Mouse (Mus musculus) heart, embryonic 13.5 days (tissue): Measurements from ENCODE around the gene Cnga3. TPM values are rescaled to one million over a fixed set of nuclear protein-coding genes. Genes with fewer than 3 reads are reported as not detected.

Experiments used
- ATAC-seq: fragments of 200-750 bp; cut with Nextera tagmentation; 2 replicates; pipeline ENCODE4 v1.8.0; 2017; ENCODE audit warnings: moderate TSS enrichment; ENCODE audit not compliant: insufficient number of reproducible peaks, low FRiP score, low TSS enrichment; ENCODE audit errors: extremely low read depth
- H3K27ac ChIP-seq: fragments of 300-500 bp; sonication (generic); replicated peaks from 2 replicates; pipeline ENCODE4 v1.5.1; 2015; ENCODE audit warnings: moderate library complexity, mild to moderate bottlenecking, inconsistent platforms
- H3K27me3 ChIP-seq: fragments of 300-500 bp; sonication (generic); replicated peaks from 2 replicates; pipeline ENCODE4 v1.6.1; 2015; ENCODE audit warnings: mild to moderate bottlenecking, inconsistent platforms
- H3K36me3 ChIP-seq: fragments of 300-500 bp; sonication (generic); 2 replicates; pipeline ENCODE4 v1.6.1; 2015; ENCODE audit warnings: mild to moderate bottlenecking, inconsistent platforms
- H3K4me1 ChIP-seq: fragments of 300-500 bp; sonication (generic); 2 replicates; pipeline ENCODE4 v1.6.1; 2015; ENCODE audit warnings: inconsistent platforms
- H3K4me2 ChIP-seq: fragments of 300-500 bp; sonication (generic); 2 replicates; pipeline ENCODE4 v1.6.1; 2015; ENCODE audit warnings: inconsistent platforms, mild to moderate bottlenecking, moderate library complexity
- H3K4me3 ChIP-seq: fragments of 300-500 bp; sonication (generic); 2 replicates; pipeline ENCODE4 v1.5.1; 2015; ENCODE audit warnings: moderate library complexity, mild to moderate bottlenecking, inconsistent platforms
- H3K9ac ChIP-seq: fragments of 300-500 bp; sonication (generic); 2 replicates; pipeline ENCODE4 v1.6.1; 2015; ENCODE audit warnings: inconsistent platforms, mild to moderate bottlenecking, moderate library complexity
- H3K9me3 ChIP-seq: fragments of 300-500 bp; sonication (generic); 2 replicates; pipeline ENCODE4 v1.6.1; 2016; ENCODE audit warnings: inconsistent platforms
- WGBS: fragments of 180-500 bp; shearing (Covaris S2); methylation state at CpG from one replicate; pipeline ENCODE4 v1.1.7; 2015; ENCODE audit warnings: mixed read lengths; 5-methylcytosine and 5-hydroxymethylcytosine counted together
- polyA plus RNA-seq: library from polyadenylated mRNA; unstranded; fragments of >200 nt; fragmentation: Nextera tagmentation; extraction: Ambion mirVana; gene quantifications from 2 replicates; pipeline ENCODE4 v1.2.1, GENCODE M21; 2015

Gene Cnga3
- not detected in 2 replicates for polyA plus RNA-seq

GRCm38 (mm10) chr1:37214144-37214543 is at the start of gene Cnga3:
Gene Cnga3, plus strand, starts transcription at chr1:37214434.
- no peak within 1 kb of the TSS for H3K4me3 ChIP-seq
- H3K9me3 ChIP-seq, result no peaks in the 10 kb centered on the region
- 48% methylated on average over 1 of the region's 1 CpGs for WGBS
- peaks cover 24% of the 10 kb centered on the region for H3K27me3 ChIP-seq
- H3K9ac ChIP-seq, result no peak within 1 kb of the TSS
- H3K27ac ChIP-seq, result no peak within 1 kb of the TSS
- H3K36me3 ChIP-seq, result no peaks in the 10 kb centered on the region
- no peaks in the 10 kb centered on the region for H3K4me1 ChIP-seq
- ATAC-seq, result no peak
- H3K4me2 ChIP-seq, result no peak within 1 kb of the TSS

- Histone ChIP-seq H3K4me1 (no peaks in the 10 kb centered on the region), H3K4me2 (no peak overlapping the region), H3K9me3 (peaks cover 7% of the 10 kb centered on the region), H3K36me3 (no peaks in the 10 kb centered on the region), H3K27ac (no peak overlapping the region), H3K27me3 (no peaks in the 10 kb centered on the region), H3K4me3 (no peak overlapping the region), H3K9ac (no peak overlapping the region)
- no peak for ATAC-seq
- 61% methylated on average over 6 of the region's 6 CpGs for whole genome bisulfite sequencing
These were observed 48.2 kb upstream of the Cnga3 start for GRCm38 (mm10) chr1:37166066-37166465.

GRCm38 (mm10) chr1:37167918-37168317 is 46.3 kb upstream of the Cnga3 start:
- H3K27me3 ChIP-seq, result no peaks in the 10 kb centered on the region
- H3K36me3 ChIP-seq, result no peaks in the 10 kb centered on the region
- H3K9me3 ChIP-seq, result peaks cover 6% of the 10 kb centered on the region
- H3K4me1 ChIP-seq, result no peaks in the 10 kb centered on the region
- no peak overlapping the region for H3K4me3 ChIP-seq
- no peak overlapping the region for H3K27ac ChIP-seq
- 70% methylated on average over 7 of the region's 7 CpGs for WGBS
- no peak for ATAC-seq
- H3K9ac ChIP-seq, result no peak overlapping the region
- no peak overlapping the region for H3K4me2 ChIP-seq

- no peak overlapping the region for H3K4me2 ChIP-seq
These were observed 36.4 kb upstream of the Cnga3 start for GRCm38 (mm10) chr1:37177874-37178273.

GRCm38 (mm10) chr1:37179852-37180251 is 34.4 kb upstream of the Cnga3 start:
- H3K27ac ChIP-seq, result no peak overlapping the region
- H3K4me2 ChIP-seq, result no peak overlapping the region
- H3K4me3 ChIP-seq, result no peak overlapping the region
- 67% methylated on average over 5 of the region's 5 CpGs for WGBS
- 0 out of 2 replicates have a peak, but pooled peaks cover 2% of the 10 kb centered on the region for H3K4me1 ChIP-seq
- H3K9ac ChIP-seq, result no peak overlapping the region
- no peaks in the 10 kb centered on the region for H3K36me3 ChIP-seq
- ATAC-seq, result no peak
- no peaks in the 10 kb centered on the region for H3K27me3 ChIP-seq
- H3K9me3 ChIP-seq, result no peaks in the 10 kb centered on the region

More at GRCm38 (mm10) chr1:37177874-37178273, 36.4 kb upstream of the Cnga3 start:
- WGBS, result 77% methylated on average over 2 of the region's 2 CpGs
- no peak for ATAC-seq
- Histone ChIP-seq H3K27me3 (no peaks in the 10 kb centered on the region), H3K27ac (no peak overlapping the region), H3K9ac (no peak overlapping the region), H3K4me1 (0 out of 2 replicates have a peak, but pooled peaks cover 2% of the 10 kb centered on the region), H3K4me3 (no peak overlapping the region), H3K36me3 (no peaks in the 10 kb centered on the region), H3K9me3 (no peaks in the 10 kb centered on the region)

- H3K9me3 ChIP-seq, result no peaks in the 10 kb centered on the region
- H3K9ac ChIP-seq, result no peak overlapping the region
- H3K36me3 ChIP-seq, result no peaks in the 10 kb centered on the region
- peaks cover 15% of the 10 kb centered on the region; the same call in 1 of the 2 replicates for H3K27me3 ChIP-seq
- ATAC-seq, result no peak
- no peak overlapping the region for H3K4me2 ChIP-seq
- H3K4me3 ChIP-seq, result no peak overlapping the region
- WGBS, result 51% methylated on average over 6 of the region's 6 CpGs
- no peak overlapping the region for H3K27ac ChIP-seq
- H3K4me1 ChIP-seq, result no peaks in the 10 kb centered on the region
These were observed 27.2 kb upstream of the Cnga3 start for GRCm38 (mm10) chr1:37187050-37187449.

- Histone ChIP-seq H3K4me3 (no peak overlapping the region), H3K4me1 (no peaks in the 10 kb centered on the region), H3K9ac (no peak overlapping the region), H3K27ac (no peak overlapping the region), H3K4me2 (no peak overlapping the region), H3K36me3 (no peaks in the 10 kb centered on the region), H3K9me3 (no peaks in the 10 kb centered on the region), H3K27me3 (no peaks in the 10 kb centered on the region)
- WGBS, result 55% methylated on average over 4 of the region's 4 CpGs
- no peak for ATAC-seq
These were observed 19.6 kb upstream of the Cnga3 start for GRCm38 (mm10) chr1:37194607-37195006.

GRCm38 (mm10) chr1:37201406-37201805 is 12.8 kb upstream of the Cnga3 start:
- Histone ChIP-seq H3K9ac (no peak overlapping the region), H3K4me3 (no peak overlapping the region), H3K9me3 (no peaks in the 10 kb centered on the region), H3K4me2 (no peak overlapping the region), H3K4me1 (no peaks in the 10 kb centered on the region), H3K27ac (no peak overlapping the region), H3K36me3 (no peaks in the 10 kb centered on the region), H3K27me3 (no peaks in the 10 kb centered on the region)
- no peak for ATAC-seq
- 71% methylated on average over 4 of the region's 4 CpGs for whole genome bisulfite sequencing

- Histone ChIP-seq H3K27ac (no peak overlapping the region), H3K27me3 (no peaks in the 10 kb centered on the region), H3K9ac (no peak overlapping the region), H3K9me3 (no peaks in the 10 kb centered on the region), H3K36me3 (no peaks in the 10 kb centered on the region), H3K4me2 (no peak overlapping the region), H3K4me1 (no peaks in the 10 kb centered on the region), H3K4me3 (no peak overlapping the region)
- no peak for ATAC-seq
- WGBS, result 74% methylated on average over 8 of the region's 8 CpGs
These were observed 6.5 kb upstream of the Cnga3 start for GRCm38 (mm10) chr1:37207743-37208142.

GRCm38 (mm10) chr1:37212375-37212774 is 1.9 kb upstream of the Cnga3 start:
- H3K27ac ChIP-seq, result no peak overlapping the region
- H3K4me2 ChIP-seq, result no peak overlapping the region
- WGBS, result 80% methylated on average over 9 of the region's 9 CpGs
- H3K9ac ChIP-seq, result no peak overlapping the region
- H3K4me1 ChIP-seq, result no peaks in the 10 kb centered on the region
- H3K4me3 ChIP-seq, result no peak overlapping the region
- H3K36me3 ChIP-seq, result no peaks in the 10 kb centered on the region
- no peak for ATAC-seq
- H3K27me3 ChIP-seq, result 0 out of 2 replicates have a peak, but pooled peaks cover 14% of the 10 kb centered on the region
- H3K9me3 ChIP-seq, result no peaks in the 10 kb centered on the region

GRCm38 (mm10) chr1:37218386-37218785 is 4.2 kb downstream of the Cnga3 start:
- Histone ChIP-seq H3K27ac (no peak overlapping the region), H3K36me3 (no peaks in the 10 kb centered on the region), H3K9me3 (no peaks in the 10 kb centered on the region), H3K27me3 (peaks cover 35% of the 10 kb centered on the region), H3K4me1 (no peaks in the 10 kb centered on the region), H3K9ac (no peak overlapping the region), H3K4me3 (no peak overlapping the region), H3K4me2 (no peak overlapping the region)
- no peak for ATAC-seq
- WGBS, result 4% methylated on average over 14 of the region's 14 CpGs

- Histone ChIP-seq H3K27ac (no peak overlapping the region), H3K27me3 (peaks cover 35% of the 10 kb centered on the region), H3K4me3 (no peak overlapping the region), H3K4me2 (no peak overlapping the region), H3K36me3 (no peaks in the 10 kb centered on the region), H3K4me1 (no peaks in the 10 kb centered on the region), H3K9me3 (no peaks in the 10 kb centered on the region), H3K9ac (no peak overlapping the region)
- WGBS, result 85% methylated on average over 5 of the region's 5 CpGs
- no peak for ATAC-seq
These were observed 5.4 kb downstream of the Cnga3 start for GRCm38 (mm10) chr1:37219593-37219992.
